Mouse (Mus musculus) kidney, adult 2 months (tissue): ENCODE measurements around the gene Ifi207. TPM values are rescaled to one million over a fixed set of nuclear protein-coding genes. Genes with fewer than 3 reads are reported as not detected.
"Not testable (repeated sequence)": the region's sequence is repeated elsewhere in the genome, so short reads cannot be mapped to it uniquely, and the experiment has no call there.

Experiments
- DNase-seq: peaks from one replicate; pipeline ENCODE4 v3.0.0; 2021
- H3K27ac ChIP-seq: fragments of 200-500 bp; 2 replicates; pipeline ENCODE4 v1.5.1; 2012; ENCODE audit warnings: low read depth, low read length, control low read depth, inconsistent platforms; ENCODE audit not compliant: insufficient read depth
- H3K27me3 ChIP-seq: fragments of 200-500 bp; replicated peaks from 2 replicates; pipeline ENCODE4 v1.6.1; 2012; ENCODE audit warnings: mild to moderate bottlenecking, moderate library complexity, low read length, inconsistent platforms; ENCODE audit not compliant: control insufficient read depth, insufficient read depth
- H3K36me3 ChIP-seq: fragments of 200-500 bp; 2 replicates; pipeline ENCODE4 v1.6.1; 2012; ENCODE audit warnings: mild to moderate bottlenecking, moderate library complexity, low read length, inconsistent platforms; ENCODE audit not compliant: control insufficient read depth, insufficient read depth
- H3K4me1 ChIP-seq: fragments of 200-500 bp; 2 replicates; pipeline ENCODE4 v1.6.1; 2011; ENCODE audit warnings: low read length; ENCODE audit not compliant: control insufficient read depth, insufficient read depth
- H3K4me3 ChIP-seq: fragments of 200-500 bp; 2 replicates; pipeline ENCODE4 v1.5.1; 2011; ENCODE audit warnings: mild to moderate bottlenecking, low read depth, low read length, control low read depth; ENCODE audit not compliant: insufficient read depth
- CTCF ChIP-seq: fragments of 200-500 bp; conservative IDR thresholded peaks from 2 replicates; pipeline ENCODE4 v1.5.1; 2011; ENCODE audit warnings: low read depth, mild to moderate bottlenecking, control low read depth, low read length, moderate library complexity, mixed read lengths; ENCODE audit not compliant: insufficient read depth, insufficient read length
- POLR2A ChIP-seq: fragments of 200-500 bp; IDR thresholded peaks from one replicate; pipeline ENCODE4 v1.6.1; 2011; ENCODE audit warnings: low read depth, low read length, control low read depth
- WGBS: fragments of 180-500 bp; shearing (Covaris S2); methylation state at CpG from one replicate; pipeline ENCODE4 v1.1.7; 2018; 5-methylcytosine and 5-hydroxymethylcytosine counted together
- polyA plus RNA-seq: library from polyadenylated mRNA; depleted of rRNA; stranded (reverse); fragments of >200 nt; gene quantifications from 2 replicates; pipeline ENCODE4 v1.2.3, GENCODE M21; 2012; rRNA removed

The Ifi207 gene
- polyA plus RNA-seq, 1 experiment: 3.6 TPM

- WGBS: 20% methylated on average over 7 of the region's 7 CpGs
- H3K4me3 ChIP-seq: no peak overlapping the region
- no peaks in the 10 kb centered on the region for H3K36me3 ChIP-seq
- no peaks in the 10 kb centered on the region for H3K4me1 ChIP-seq
- DNase-seq: no peak
- H3K27ac ChIP-seq: no peak overlapping the region
- TF ChIP-seq POLR2A: no peak
- no peaks in the 10 kb centered on the region for H3K27me3 ChIP-seq
Measured at GRCm38 (mm10) chr1:173733219-173733618, 8.3 kb downstream of the Ifi207 start.

- WGBS: 91% methylated on average over 1 of the region's 1 CpGs
- DNase-seq: no peak
- no peaks in the 10 kb centered on the region for H3K36me3 ChIP-seq
- no peaks in the 10 kb centered on the region for H3K4me1 ChIP-seq
- H3K27me3 ChIP-seq: no peaks in the 10 kb centered on the region
- TF ChIP-seq CTCF: no peak
- no peak for TF ChIP-seq POLR2A
- no peak overlapping the region for H3K27ac ChIP-seq
- no peak overlapping the region for H3K4me3 ChIP-seq
Measured at GRCm38 (mm10) chr1:173694270-173694669, 47.3 kb downstream of the Ifi207 start.

GRCm38 (mm10) chr1:173678605-173679004, 62.9 kb downstream of the Ifi207 start:
- 74% methylated on average over 1 of the region's 1 CpGs for WGBS

GRCm38 (mm10) chr1:173673458-173674097, 68.0 kb downstream of the Ifi207 start, which contains the start of gene Ifi208:
Gene Ifi208, plus strand, starts transcription at chr1:173673675.
- H3K27me3 ChIP-seq, H3K36me3 ChIP-seq, H3K4me1 ChIP-seq, H3K27ac ChIP-seq, H3K4me3 ChIP-seq: not testable (repeated sequence)
- DNase-seq: peak; percentile 13
- 24% methylated on average over 3 of the region's 3 CpGs for WGBS

More at GRCm38 (mm10) chr1:173678605-173679004, 62.9 kb downstream of the Ifi207 start:
- not testable (repeated sequence) for H3K27ac ChIP-seq, H3K36me3 ChIP-seq, H3K27me3 ChIP-seq, H3K4me3 ChIP-seq, H3K4me1 ChIP-seq
- peak; percentile 2 for DNase-seq

Other genes starting within 250 kb of the Ifi207 start
- 0.52 TPM in 1 of 2 replicates, not detected in the other for gene Ifi214, start 205.8 kb downstream of the Ifi207 start, polyA plus RNA-seq
- 2.3 and 6.4 TPM in 2 replicates for gene Ifi213, start 142.5 kb downstream of the Ifi207 start, polyA plus RNA-seq
- gene Ifi209, start 110.8 kb downstream of the Ifi207 start, polyA plus RNA-seq: 0.22 and 1.6 TPM in 2 replicates
- 1.5 and 3.3 TPM in 2 replicates for gene Ifi208, start 68.1 kb downstream of the Ifi207 start, polyA plus RNA-seq
- 0.75 and 1.0 TPM in 2 replicates for gene Ifi204, start 25.2 kb upstream of the Ifi207 start, polyA plus RNA-seq
- gene Ifi211, start 171.3 kb upstream of the Ifi207 start, polyA plus RNA-seq: 0.65 and 0.77 TPM in 2 replicates
- gene Mndal, start 200.7 kb upstream of the Ifi207 start, polyA plus RNA-seq: 4.9 and 6.2 TPM in 2 replicates
- 5.9 and 9.9 TPM in 2 replicates for gene Ifi203, start 200.9 kb upstream of the Ifi207 start, polyA plus RNA-seq
- not detected in 2 replicates for gene Ifi202b, start 241.0 kb upstream of the Ifi207 start, polyA plus RNA-seq